Mouse (Mus musculus) forebrain, embryonic 11.5 days (tissue): Measurements from ENCODE around the gene Gm10135. TPM values are rescaled to one million over a fixed set of nuclear protein-coding genes. Genes with fewer than 3 reads are reported as not detected.
"Not testable (repeated sequence)": the region's sequence is repeated elsewhere in the genome, so short reads cannot be mapped to it uniquely, and the experiment has no call there.

Experiments
- ATAC-seq: fragments of 200-750 bp; cut with Nextera tagmentation; replicated peaks from 2 replicates; pipeline ENCODE4 v1.8.0; 2017; ENCODE audit warnings: moderate TSS enrichment; ENCODE audit not compliant: low FRiP score
- DNase-seq: peaks from one replicate; pipeline ENCODE4 v3.0.0-alpha.2; 2017; ENCODE audit warnings: low spot score
- H3K27ac ChIP-seq: fragments of 300-500 bp; sonication (generic); 2 replicates; pipeline ENCODE4 v1.5.1; 2014; ENCODE audit warnings: low read depth, low read length
- H3K27me3 ChIP-seq: fragments of 300-500 bp; sonication (generic); 2 replicates; pipeline ENCODE4 v1.6.1; 2014; ENCODE audit warnings: mild to moderate bottlenecking, low read length, mixed read lengths; ENCODE audit not compliant: control insufficient read depth, insufficient read depth
- H3K36me3 ChIP-seq: fragments of 300-500 bp; sonication (generic); 2 replicates; pipeline ENCODE4 v1.6.1; 2014; ENCODE audit warnings: mild to moderate bottlenecking, low read length, moderate library complexity, mixed read lengths; ENCODE audit not compliant: control insufficient read depth, insufficient read depth
- H3K4me1 ChIP-seq: fragments of 300-500 bp; sonication (generic); replicated peaks from 2 replicates; pipeline ENCODE4 v1.6.1; 2014; ENCODE audit warnings: low read length, mixed read lengths; ENCODE audit not compliant: control insufficient read depth, insufficient read depth
- H3K4me2 ChIP-seq: fragments of 300-500 bp; sonication (generic); 2 replicates; pipeline ENCODE4 v1.6.1; 2014; ENCODE audit warnings: low read depth, mild to moderate bottlenecking, low read length, moderate library complexity, mixed read lengths; ENCODE audit not compliant: severe bottlenecking
- H3K4me3 ChIP-seq: fragments of 300-500 bp; sonication (generic); 2 replicates; pipeline ENCODE4 v1.5.1; 2014; ENCODE audit warnings: low read depth, low read length
- H3K9ac ChIP-seq: fragments of 300-500 bp; sonication (generic); 2 replicates; pipeline ENCODE4 v1.6.1; 2014; ENCODE audit warnings: low read length
- H3K9me3 ChIP-seq: fragments of 300-500 bp; sonication (generic); 2 replicates; pipeline ENCODE4 v1.6.1; 2016; ENCODE audit warnings: low read length, mixed read lengths; ENCODE audit not compliant: control insufficient read depth
- WGBS: fragments of 180-500 bp; shearing (Covaris S2); extraction: QIAGEN DNeasy Blood & Tissue Kit; methylation state at CpG from one replicate; pipeline ENCODE4 v1.1.7; 2014; 5-methylcytosine and 5-hydroxymethylcytosine counted together
- polyA plus RNA-seq: library from polyadenylated mRNA; unstranded; fragments of >200 nt; fragmentation: Nextera tagmentation; extraction: Ambion mirVana; gene quantifications from 2 replicates; pipeline ENCODE4 v1.2.1, GENCODE M21; 2014

Gm10135 gene
- polyA plus RNA-seq, 1 experiment from 2014 or later: not detected

DNA sequence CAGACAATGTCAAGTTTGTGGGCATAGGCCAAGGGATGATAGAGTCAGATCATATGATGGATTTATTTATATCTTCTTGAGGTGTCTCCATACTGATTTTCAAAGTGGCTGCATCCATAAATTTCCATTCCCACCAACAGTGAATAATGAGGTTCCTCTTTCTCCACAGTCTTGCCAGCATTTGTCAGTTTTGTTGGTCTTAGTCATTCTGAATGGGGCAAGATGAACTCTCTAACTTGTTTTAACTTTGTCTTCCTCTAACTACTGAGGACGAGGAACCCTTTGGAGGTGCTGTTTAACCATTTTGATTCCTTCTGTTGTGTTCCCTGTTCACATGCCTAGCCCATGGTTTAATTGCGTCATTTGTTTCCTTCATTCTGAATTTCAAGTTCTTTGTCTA is 24.2 kb downstream of the Gm10135 start:
- Histone ChIP-seq H3K27ac (no peak overlapping the region), H3K9ac (no peak overlapping the region), H3K27me3 (no peaks in the 10 kb centered on the region), H3K9me3 (no peaks in the 10 kb centered on the region), H3K4me1 (no peaks in the 10 kb centered on the region), H3K4me3 (no peak overlapping the region), H3K36me3 (no peaks in the 10 kb centered on the region; the same call in 1 of the 2 replicates), H3K4me2 (no peak overlapping the region)
- ATAC-seq (no peak), DNase-seq (no peak)
- WGBS: 92% methylated on average over 2 of the region's 2 CpGs

GRCm38 (mm10) chr5:72948136-72948535 is 26.4 kb downstream of the Gm10135 start:
- H3K9ac ChIP-seq: no peak overlapping the region
- H3K4me3 ChIP-seq: no peak overlapping the region
- H3K27me3 ChIP-seq: no peaks in the 10 kb centered on the region
- no peak overlapping the region for H3K27ac ChIP-seq
- no peak overlapping the region for H3K4me2 ChIP-seq
- DNase-seq (no peak), ATAC-seq (no peak)
- no peaks in the 10 kb centered on the region; the same call in 1 of the 2 replicates for H3K36me3 ChIP-seq
- H3K4me1 ChIP-seq: no peaks in the 10 kb centered on the region
- no peaks in the 10 kb centered on the region for H3K9me3 ChIP-seq
- WGBS: 86% methylated on average over 1 of the region's 1 CpGs

GRCm38 (mm10) chr5:72940906-72941432 is 33.5 kb downstream of the Gm10135 start:
- Histone ChIP-seq H3K4me3 (no peak overlapping the region), H3K9me3 (no peaks in the 10 kb centered on the region), H3K4me2 (no peak overlapping the region), H3K9ac (no peak overlapping the region), H3K27me3 (no peaks in the 10 kb centered on the region), H3K27ac (no peak overlapping the region), H3K4me1 (no peaks in the 10 kb centered on the region), H3K36me3 (no peaks in the 10 kb centered on the region; the same call in 1 of the 2 replicates)
- WGBS: 96% methylated on average over 5 of the region's 5 CpGs
- DNase-seq (no peak), ATAC-seq (no peak)

- H3K4me1 ChIP-seq: no peaks in the 10 kb centered on the region
- 94% methylated on average over 2 of the region's 2 CpGs for WGBS
- H3K4me3 ChIP-seq: no peak overlapping the region
- H3K36me3 ChIP-seq: no peaks in the 10 kb centered on the region; the same call in 1 of the 2 replicates
- no peak overlapping the region for H3K27ac ChIP-seq
- no peak overlapping the region for H3K9ac ChIP-seq
- no peak for ATAC-seq
- H3K4me2 ChIP-seq: no peak overlapping the region
- no peaks in the 10 kb centered on the region for H3K27me3 ChIP-seq
- DNase-seq: no peak
- H3K9me3 ChIP-seq: no peaks in the 10 kb centered on the region
Measured at GRCm38 (mm10) chr5:72939311-72939710, 35.2 kb downstream of the Gm10135 start.

- not testable (repeated sequence) for DNase-seq, H3K4me3 ChIP-seq, H3K4me2 ChIP-seq, H3K27ac ChIP-seq, H3K9me3 ChIP-seq, H3K9ac ChIP-seq, H3K36me3 ChIP-seq, H3K27me3 ChIP-seq, ATAC-seq, H3K4me1 ChIP-seq
- WGBS: 99% methylated on average over 3 of the region's 3 CpGs
Measured at GRCm38 (mm10) chr5:72938421-72938820, 36.1 kb downstream of the Gm10135 start.

DNA sequence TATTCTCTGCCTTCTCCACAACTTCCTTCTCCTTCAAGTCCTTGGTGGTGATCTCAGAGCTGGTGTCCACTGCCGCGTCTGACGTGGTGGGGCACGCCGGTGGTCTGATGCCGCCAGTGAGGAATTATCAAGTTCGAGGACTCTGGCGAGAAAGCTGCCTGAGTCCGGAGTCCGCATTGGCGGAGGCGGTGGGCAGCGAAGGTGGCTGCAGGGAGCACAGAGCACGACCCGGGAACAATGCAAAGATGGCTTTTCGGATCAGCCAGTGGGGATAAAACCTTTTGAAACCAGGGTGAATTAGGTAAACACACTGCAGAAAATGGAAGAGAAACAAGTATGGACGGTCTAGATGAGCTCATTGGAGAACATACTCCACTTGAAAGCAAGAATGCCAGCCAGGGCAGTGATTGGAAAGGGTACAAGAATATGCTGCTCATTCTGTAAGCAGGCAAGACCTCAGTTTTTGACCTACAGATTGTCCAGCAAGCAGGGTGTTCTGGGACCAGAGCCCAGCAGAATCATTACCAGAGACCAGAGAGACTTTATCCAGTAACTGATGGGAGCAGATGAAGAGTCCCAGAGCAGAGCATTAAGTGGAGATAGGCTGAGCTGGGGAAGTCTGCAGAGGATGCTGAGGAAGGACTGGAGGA is 41.4 kb downstream of the Gm10135 start:
- Histone ChIP-seq H3K4me2 (no peak overlapping the region), H3K27me3 (no peaks in the 10 kb centered on the region), H3K9ac (no peak overlapping the region), H3K36me3 (no peaks in the 10 kb centered on the region), H3K4me1 (no peaks in the 10 kb centered on the region), H3K4me3 (no peak overlapping the region), H3K27ac (no peak overlapping the region), H3K9me3 (no peaks in the 10 kb centered on the region)
- no peak for DNase-seq
- ATAC-seq: no peak
- 92% methylated on average over 17 of the region's 17 CpGs for WGBS

DNA sequence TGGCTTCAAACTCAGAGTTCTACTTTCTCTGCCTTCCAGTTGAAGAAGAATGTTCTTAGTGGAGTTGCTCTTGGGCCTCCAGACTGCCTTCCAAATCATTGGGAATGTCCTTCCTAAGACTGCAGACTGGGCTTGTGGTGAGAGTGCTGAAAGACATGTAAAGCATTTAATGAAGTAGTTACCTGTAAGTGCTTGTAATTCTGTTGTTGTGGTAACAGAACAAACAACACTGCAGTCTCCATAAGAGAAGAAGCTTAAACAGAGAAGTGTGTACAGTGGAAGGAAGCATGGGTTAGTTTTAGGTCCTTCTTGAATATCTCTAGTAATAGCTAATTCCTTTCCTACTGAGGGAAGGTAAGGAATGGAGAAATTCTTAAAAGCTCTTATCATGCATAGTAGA is 47.4 kb downstream of the Gm10135 start:
- H3K9me3 ChIP-seq: no peaks in the 10 kb centered on the region
- DNase-seq (no peak), ATAC-seq (no peak)
- no peaks in the 10 kb centered on the region for H3K36me3 ChIP-seq
- H3K4me3 ChIP-seq: no peak overlapping the region
- H3K9ac ChIP-seq: no peak overlapping the region
- H3K27me3 ChIP-seq: no peaks in the 10 kb centered on the region
- H3K4me1 ChIP-seq: no peaks in the 10 kb centered on the region
- no peak overlapping the region for H3K4me2 ChIP-seq
- H3K27ac ChIP-seq: no peak overlapping the region

- ATAC-seq: no peak
- no peak for DNase-seq
- no peaks in the 10 kb centered on the region for H3K9me3 ChIP-seq
- H3K36me3 ChIP-seq: no peaks in the 10 kb centered on the region
- no peak overlapping the region for H3K9ac ChIP-seq
- no peak overlapping the region for H3K4me2 ChIP-seq
- WGBS: 97% methylated on average over 3 of the region's 3 CpGs
- H3K27me3 ChIP-seq: no peaks in the 10 kb centered on the region
- H3K4me3 ChIP-seq: no peak overlapping the region
- H3K27ac ChIP-seq: no peak overlapping the region
- no peaks in the 10 kb centered on the region for H3K4me1 ChIP-seq
Measured at GRCm38 (mm10) chr5:72922796-72923195, 51.7 kb downstream of the Gm10135 start.

DNA sequence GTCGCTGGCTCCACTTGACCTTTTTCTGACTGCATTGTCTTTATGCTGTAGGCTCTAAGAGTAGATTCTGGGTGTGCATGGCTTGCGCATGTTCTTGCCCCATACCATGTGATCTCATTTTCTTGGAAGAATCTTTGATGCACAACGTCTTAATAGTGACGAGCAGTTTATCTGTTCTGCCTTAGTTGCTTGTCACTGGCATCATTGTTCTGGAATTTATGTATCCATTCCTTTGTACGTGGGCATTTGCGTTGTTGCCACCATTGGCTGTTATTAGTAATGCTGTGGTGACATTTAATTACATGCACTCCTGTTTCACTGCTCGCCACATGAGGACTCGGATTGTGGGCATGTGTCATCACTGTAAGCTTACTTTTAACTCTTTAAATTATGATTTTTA is 53.3 kb downstream of the Gm10135 start:
- no peak overlapping the region for H3K4me2 ChIP-seq
- ATAC-seq (no peak), DNase-seq (no peak)
- H3K9ac ChIP-seq: no peak overlapping the region
- H3K27ac ChIP-seq: no peak overlapping the region
- H3K4me3 ChIP-seq: no peak overlapping the region
- no peaks in the 10 kb centered on the region for H3K9me3 ChIP-seq
- no peaks in the 10 kb centered on the region for H3K27me3 ChIP-seq
- WGBS: 94% methylated on average over 8 of the region's 8 CpGs
- H3K36me3 ChIP-seq: no peaks in the 10 kb centered on the region
- peaks cover 2% of the 10 kb centered on the region; the same call in 1 of the 2 replicates for H3K4me1 ChIP-seq
